Mouse (Mus musculus): ENCODE data around the gene Med9.

- TF ChIP-seq EP300 (IDR thresholded peaks at IDR 0.05; ENCODE audit: low read depth) = no peak
- no peak for TF ChIP-seq CTCF (IDR thresholded peaks at IDR 0.05; ENCODE audit: low read depth)
These were observed 8.7 kb downstream of the Med9 start for GRCm38 (mm10) chr11:59956749-59957148.

All from liver, embryonic 14.5 days (tissue).